Mouse (Mus musculus) embryonic facial prominence, embryonic 12.5 days (tissue): Measurements from ENCODE around the gene Sstr2. TPM values are rescaled to one million over a fixed set of nuclear protein-coding genes. Genes with fewer than 3 reads are reported as not detected.

ENCODE experiments used
- ATAC-seq: fragments of 200-750 bp; cut with Nextera tagmentation; 2 replicates; pipeline ENCODE4 v1.8.0; 2017; ENCODE audit not compliant: insufficient number of reproducible peaks, insufficient read depth, low FRiP score, low TSS enrichment
- H3K27ac ChIP-seq: fragments of 300-500 bp; sonication (generic); 2 replicates; pipeline ENCODE4 v1.5.1; 2016; ENCODE audit warnings: mild to moderate bottlenecking
- H3K27me3 ChIP-seq: fragments of 300-500 bp; sonication (generic); 2 replicates; pipeline ENCODE4 v1.6.1; 2016; ENCODE audit warnings: mild to moderate bottlenecking, moderate library complexity
- H3K36me3 ChIP-seq: fragments of 300-500 bp; sonication (generic); 2 replicates; pipeline ENCODE4 v1.6.1; 2016; ENCODE audit warnings: mild to moderate bottlenecking
- H3K4me1 ChIP-seq: fragments of 300-500 bp; sonication (generic); 2 replicates; pipeline ENCODE4 v1.6.1; 2016
- H3K4me2 ChIP-seq: fragments of 300-500 bp; sonication (generic); replicated peaks from 2 replicates; pipeline ENCODE4 v1.6.1; 2016; ENCODE audit warnings: mild to moderate bottlenecking, moderate library complexity
- H3K4me3 ChIP-seq: fragments of 300-500 bp; sonication (generic); 2 replicates; pipeline ENCODE4 v1.5.1; 2016; ENCODE audit warnings: mild to moderate bottlenecking
- H3K9ac ChIP-seq: fragments of 300-500 bp; sonication (generic); 2 replicates; pipeline ENCODE4 v1.6.1; 2016; ENCODE audit warnings: mild to moderate bottlenecking, moderate library complexity
- H3K9me3 ChIP-seq: fragments of 300-500 bp; sonication (generic); 2 replicates; pipeline ENCODE4 v1.6.1; 2016; ENCODE audit warnings: mild to moderate bottlenecking, moderate library complexity
- WGBS: fragments of 180-500 bp; shearing (Covaris S2); methylation state at CpG from one replicate; pipeline ENCODE4 v1.1.7; 2016; 5-methylcytosine and 5-hydroxymethylcytosine counted together
- polyA plus RNA-seq: library from polyadenylated mRNA; unstranded; fragments of >200 nt; fragmentation: Nextera tagmentation; extraction: Ambion mirVana; gene quantifications from 2 replicates; pipeline ENCODE4 v1.2.1, GENCODE M21; 2016

Sstr2 gene
- polyA plus RNA-seq, 1 experiment from 2014 or later, result 3.3 TPM

GRCm38 (mm10) chr11:113660940-113661339 lies 41.8 kb downstream of the Sstr2 start:
- H3K9me3 ChIP-seq, result no peaks in the 10 kb centered on the region
- 94% methylated on average over 11 of the region's 11 CpGs for WGBS
- H3K4me1 ChIP-seq, result 0 out of 2 replicates have a peak, but pooled peaks cover 3% of the 10 kb centered on the region
- H3K9ac ChIP-seq, result no peak overlapping the region
- H3K4me3 ChIP-seq, result no peak overlapping the region
- H3K4me2 ChIP-seq, result no peak overlapping the region
- H3K27me3 ChIP-seq, result no peaks in the 10 kb centered on the region
- peaks cover 83% of the 10 kb centered on the region for H3K36me3 ChIP-seq
- no peak overlapping the region for H3K27ac ChIP-seq
- ATAC-seq, result no peak

- ATAC-seq, result no peak; the same call in 1 of the 2 replicates
- WGBS, result 94% methylated on average over 18 of the region's 18 CpGs
- H3K36me3 ChIP-seq, result peaks cover 73% of the 10 kb centered on the region
- no peak overlapping the region for H3K4me3 ChIP-seq
- H3K4me1 ChIP-seq, result 0 out of 2 replicates have a peak, but pooled peaks cover 3% of the 10 kb centered on the region
- H3K27me3 ChIP-seq, result no peaks in the 10 kb centered on the region
- no peaks in the 10 kb centered on the region for H3K9me3 ChIP-seq
- H3K9ac ChIP-seq, result no peak overlapping the region
- no peak overlapping the region for H3K27ac ChIP-seq
- no peak overlapping the region for H3K4me2 ChIP-seq
Measured at GRCm38 (mm10) chr11:113661835-113662351, 42.8 kb downstream of the Sstr2 start.

- Histone ChIP-seq H3K27me3 (no peaks in the 10 kb centered on the region), H3K4me1 (0 out of 2 replicates have a peak, but pooled peaks cover 3% of the 10 kb centered on the region), H3K9me3 (no peaks in the 10 kb centered on the region), H3K4me2 (no peak overlapping the region), H3K9ac (no peak overlapping the region), H3K36me3 (peaks cover 65% of the 10 kb centered on the region), H3K4me3 (no peak overlapping the region), H3K27ac (no peak overlapping the region)
- no peak for ATAC-seq
- WGBS, result 72% methylated on average over 2 of the region's 2 CpGs
Measured at GRCm38 (mm10) chr11:113664279-113664678, 45.1 kb downstream of the Sstr2 start.

GRCm38 (mm10) chr11:113666205-113666604 lies 47.1 kb downstream of the Sstr2 start:
- H3K4me1 ChIP-seq, result 0 out of 2 replicates have a peak, but pooled peaks cover 3% of the 10 kb centered on the region
- H3K9me3 ChIP-seq, result no peaks in the 10 kb centered on the region
- no peak overlapping the region for H3K4me3 ChIP-seq
- no peaks in the 10 kb centered on the region for H3K27me3 ChIP-seq
- no peak overlapping the region for H3K4me2 ChIP-seq
- H3K27ac ChIP-seq, result no peak overlapping the region
- 84% methylated on average over 6 of the region's 6 CpGs for WGBS
- peaks cover 58% of the 10 kb centered on the region for H3K36me3 ChIP-seq
- no peak for ATAC-seq
- no peak overlapping the region for H3K9ac ChIP-seq

- Histone ChIP-seq H3K9ac (no peak overlapping the region), H3K4me1 (0 out of 2 replicates have a peak, but pooled peaks cover 3% of the 10 kb centered on the region), H3K4me3 (no peak overlapping the region), H3K27me3 (no peaks in the 10 kb centered on the region), H3K4me2 (no peak overlapping the region), H3K9me3 (no peaks in the 10 kb centered on the region), H3K36me3 (peaks cover 58% of the 10 kb centered on the region), H3K27ac (no peak overlapping the region)
- no peak for ATAC-seq
- WGBS, result 58% methylated on average over 10 of the region's 10 CpGs
Measured at GRCm38 (mm10) chr11:113666648-113667047, 47.5 kb downstream of the Sstr2 start.

GRCm38 (mm10) chr11:113667122-113667521 lies 48.0 kb downstream of the Sstr2 start:
- no peak for ATAC-seq
- Histone ChIP-seq H3K27me3 (no peaks in the 10 kb centered on the region), H3K4me3 (no peak overlapping the region), H3K9me3 (no peaks in the 10 kb centered on the region), H3K36me3 (peaks cover 58% of the 10 kb centered on the region), H3K27ac (no peak overlapping the region), H3K4me2 (no peak overlapping the region), H3K9ac (no peak overlapping the region), H3K4me1 (0 out of 2 replicates have a peak, but pooled peaks cover 3% of the 10 kb centered on the region)
- WGBS, result 89% methylated on average over 2 of the region's 2 CpGs

- peaks cover 55% of the 10 kb centered on the region for H3K36me3 ChIP-seq
- ATAC-seq, result no peak
- WGBS, result 74% methylated on average over 4 of the region's 4 CpGs
Measured at GRCm38 (mm10) chr11:113667704-113668103, 48.6 kb downstream of the Sstr2 start.

GRCm38 (mm10) chr11:113668857-113669256 lies 49.7 kb downstream of the Sstr2 start:
- no peak overlapping the region for H3K4me2 ChIP-seq
- no peak overlapping the region for H3K27ac ChIP-seq
- H3K4me3 ChIP-seq, result no peak overlapping the region
- 0 out of 2 replicates have a peak, but pooled peaks cover 3% of the 10 kb centered on the region for H3K4me1 ChIP-seq
- H3K36me3 ChIP-seq, result peaks cover 56% of the 10 kb centered on the region
- no peaks in the 10 kb centered on the region for H3K9me3 ChIP-seq
- no peak overlapping the region for H3K9ac ChIP-seq
- no peak for ATAC-seq
- H3K27me3 ChIP-seq, result no peaks in the 10 kb centered on the region
- WGBS, result 88% methylated on average over 5 of the region's 5 CpGs

More at GRCm38 (mm10) chr11:113667704-113668103, 48.6 kb downstream of the Sstr2 start:
- H3K4me3 ChIP-seq, result no peak overlapping the region
- H3K4me2 ChIP-seq, result no peak overlapping the region
- H3K9ac ChIP-seq, result no peak overlapping the region
- H3K27me3 ChIP-seq, result no peaks in the 10 kb centered on the region
- H3K9me3 ChIP-seq, result no peaks in the 10 kb centered on the region
- H3K27ac ChIP-seq, result no peak overlapping the region
- H3K4me1 ChIP-seq, result 0 out of 2 replicates have a peak, but pooled peaks cover 3% of the 10 kb centered on the region

GRCm38 (mm10) chr11:113669711-113670110 lies 50.6 kb downstream of the Sstr2 start:
- 86% methylated on average over 4 of the region's 4 CpGs for WGBS
- H3K9ac ChIP-seq, result no peak overlapping the region
- no peaks in the 10 kb centered on the region for H3K9me3 ChIP-seq
- H3K4me2 ChIP-seq, result no peak overlapping the region
- H3K36me3 ChIP-seq, result peaks cover 58% of the 10 kb centered on the region
- H3K27ac ChIP-seq, result no peak overlapping the region
- 0 out of 2 replicates have a peak, but pooled peaks cover 3% of the 10 kb centered on the region for H3K4me1 ChIP-seq
- ATAC-seq, result no peak
- H3K4me3 ChIP-seq, result no peak overlapping the region
- no peaks in the 10 kb centered on the region for H3K27me3 ChIP-seq

GRCm38 (mm10) chr11:113673614-113674013 lies 54.5 kb downstream of the Sstr2 start:
- H3K4me1 ChIP-seq, result no peaks in the 10 kb centered on the region
- H3K4me3 ChIP-seq, result no peak overlapping the region
- ATAC-seq, result no peak
- H3K27ac ChIP-seq, result no peak overlapping the region
- peaks cover 62% of the 10 kb centered on the region for H3K36me3 ChIP-seq
- no peak overlapping the region for H3K4me2 ChIP-seq
- no peaks in the 10 kb centered on the region for H3K27me3 ChIP-seq
- no peaks in the 10 kb centered on the region for H3K9me3 ChIP-seq
- WGBS, result 94% methylated on average over 4 of the region's 4 CpGs
- H3K9ac ChIP-seq, result no peak overlapping the region

- ATAC-seq, result no peak
- H3K4me2 ChIP-seq, result no peak overlapping the region
- H3K9me3 ChIP-seq, result no peaks in the 10 kb centered on the region
- WGBS, result 88% methylated on average over 5 of the region's 5 CpGs
- no peak overlapping the region for H3K4me3 ChIP-seq
- no peaks in the 10 kb centered on the region for H3K27me3 ChIP-seq
- H3K27ac ChIP-seq, result no peak overlapping the region
- H3K9ac ChIP-seq, result no peak overlapping the region
- peaks cover 58% of the 10 kb centered on the region for H3K36me3 ChIP-seq
- no peaks in the 10 kb centered on the region for H3K4me1 ChIP-seq
Measured at GRCm38 (mm10) chr11:113674595-113674994, 55.5 kb downstream of the Sstr2 start.
